Mouse (Mus musculus) heart, embryonic 13.5 days (tissue): Measurements from ENCODE around the gene Kif1c. TPM values are rescaled to one million over a fixed set of nuclear protein-coding genes. Genes with fewer than 3 reads are reported as not detected.

Source experiments
- ATAC-seq: fragments of 200-750 bp; cut with Nextera tagmentation; 2 replicates; pipeline ENCODE4 v1.8.0; 2017; ENCODE audit warnings: moderate TSS enrichment; ENCODE audit not compliant: insufficient number of reproducible peaks, low FRiP score, low TSS enrichment; ENCODE audit errors: extremely low read depth
- H3K27ac ChIP-seq: fragments of 300-500 bp; sonication (generic); replicated peaks from 2 replicates; pipeline ENCODE4 v1.5.1; 2015; ENCODE audit warnings: moderate library complexity, mild to moderate bottlenecking, inconsistent platforms
- H3K27me3 ChIP-seq: fragments of 300-500 bp; sonication (generic); replicated peaks from 2 replicates; pipeline ENCODE4 v1.6.1; 2015; ENCODE audit warnings: mild to moderate bottlenecking, inconsistent platforms
- H3K36me3 ChIP-seq: fragments of 300-500 bp; sonication (generic); 2 replicates; pipeline ENCODE4 v1.6.1; 2015; ENCODE audit warnings: mild to moderate bottlenecking, inconsistent platforms
- H3K4me1 ChIP-seq: fragments of 300-500 bp; sonication (generic); 2 replicates; pipeline ENCODE4 v1.6.1; 2015; ENCODE audit warnings: inconsistent platforms
- H3K4me2 ChIP-seq: fragments of 300-500 bp; sonication (generic); 2 replicates; pipeline ENCODE4 v1.6.1; 2015; ENCODE audit warnings: inconsistent platforms, mild to moderate bottlenecking, moderate library complexity
- H3K4me3 ChIP-seq: fragments of 300-500 bp; sonication (generic); 2 replicates; pipeline ENCODE4 v1.5.1; 2015; ENCODE audit warnings: moderate library complexity, mild to moderate bottlenecking, inconsistent platforms
- H3K9ac ChIP-seq: fragments of 300-500 bp; sonication (generic); 2 replicates; pipeline ENCODE4 v1.6.1; 2015; ENCODE audit warnings: inconsistent platforms, mild to moderate bottlenecking, moderate library complexity
- H3K9me3 ChIP-seq: fragments of 300-500 bp; sonication (generic); 2 replicates; pipeline ENCODE4 v1.6.1; 2016; ENCODE audit warnings: inconsistent platforms
- WGBS: fragments of 180-500 bp; shearing (Covaris S2); methylation state at CpG from one replicate; pipeline ENCODE4 v1.1.7; 2015; ENCODE audit warnings: mixed read lengths; 5-methylcytosine and 5-hydroxymethylcytosine counted together
- polyA plus RNA-seq: library from polyadenylated mRNA; unstranded; fragments of >200 nt; fragmentation: Nextera tagmentation; extraction: Ambion mirVana; gene quantifications from 2 replicates; pipeline ENCODE4 v1.2.1, GENCODE M21; 2015

The Kif1c gene
- polyA plus RNA-seq, 1 experiment from 2014 or later = 4.3 TPM

DNA sequence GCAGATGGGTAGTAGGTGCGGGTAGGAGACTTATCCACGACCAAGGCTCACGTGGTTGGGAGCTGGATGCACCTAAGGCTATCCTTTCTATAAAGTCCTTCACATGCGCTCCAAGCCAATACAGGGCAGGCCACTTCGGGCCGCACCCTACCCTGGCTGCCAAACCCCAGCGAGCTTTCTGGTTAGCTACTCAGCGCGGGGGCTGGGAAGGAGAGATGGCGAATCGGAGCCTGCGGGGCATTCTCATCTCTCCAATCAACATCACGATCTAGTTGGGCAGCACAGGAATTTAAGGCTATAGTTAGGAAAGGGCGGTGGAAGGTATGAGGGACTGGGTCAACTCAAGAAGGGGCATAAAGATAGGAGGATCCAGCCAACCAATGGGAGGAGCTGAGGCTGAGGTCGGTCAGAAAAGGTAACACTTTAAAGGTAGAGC, 32.0 kb upstream of the Kif1c start:
- WGBS = under 1% methylated on average over 15 of the region's 15 CpGs
- peak overlapping the region; percentile 91 for H3K4me2 ChIP-seq
- peak overlapping the region; percentile 98 for H3K27ac ChIP-seq
- no peaks in the 10 kb centered on the region for H3K9me3 ChIP-seq
- peaks cover 62% of the 10 kb centered on the region for H3K36me3 ChIP-seq
- peaks cover 50% of the 10 kb centered on the region for H3K4me1 ChIP-seq
- H3K9ac ChIP-seq = peak overlapping the region; percentile 86
- H3K27me3 ChIP-seq = no peaks in the 10 kb centered on the region
- ATAC-seq = peak; percentile 6; the same call in 1 of the 2 replicates
- H3K4me3 ChIP-seq = peak overlapping the region; percentile 75

GRCm38 (mm10) chr11:70668771-70669505, 31.4 kb upstream of the Kif1c start, which contains the start of gene Spag7:
Spag7 (minus strand) TSS chr11:70669416.
- Histone ChIP-seq H3K9me3 (no peaks in the 10 kb centered on the region), H3K36me3 (peaks cover 62% of the 10 kb centered on the region), H3K4me2 (peak within 1 kb of the TSS; percentile 91), H3K4me3 (peak within 1 kb of the TSS; percentile 75), H3K4me1 (peaks cover 49% of the 10 kb centered on the region), H3K27me3 (no peaks in the 10 kb centered on the region), H3K9ac (peak within 1 kb of the TSS; percentile 93), H3K27ac (peak within 1 kb of the TSS; percentile 98)
- WGBS = under 1% methylated on average over 44 of the region's 44 CpGs
- ATAC-seq = peak; percentile 91

DNA sequence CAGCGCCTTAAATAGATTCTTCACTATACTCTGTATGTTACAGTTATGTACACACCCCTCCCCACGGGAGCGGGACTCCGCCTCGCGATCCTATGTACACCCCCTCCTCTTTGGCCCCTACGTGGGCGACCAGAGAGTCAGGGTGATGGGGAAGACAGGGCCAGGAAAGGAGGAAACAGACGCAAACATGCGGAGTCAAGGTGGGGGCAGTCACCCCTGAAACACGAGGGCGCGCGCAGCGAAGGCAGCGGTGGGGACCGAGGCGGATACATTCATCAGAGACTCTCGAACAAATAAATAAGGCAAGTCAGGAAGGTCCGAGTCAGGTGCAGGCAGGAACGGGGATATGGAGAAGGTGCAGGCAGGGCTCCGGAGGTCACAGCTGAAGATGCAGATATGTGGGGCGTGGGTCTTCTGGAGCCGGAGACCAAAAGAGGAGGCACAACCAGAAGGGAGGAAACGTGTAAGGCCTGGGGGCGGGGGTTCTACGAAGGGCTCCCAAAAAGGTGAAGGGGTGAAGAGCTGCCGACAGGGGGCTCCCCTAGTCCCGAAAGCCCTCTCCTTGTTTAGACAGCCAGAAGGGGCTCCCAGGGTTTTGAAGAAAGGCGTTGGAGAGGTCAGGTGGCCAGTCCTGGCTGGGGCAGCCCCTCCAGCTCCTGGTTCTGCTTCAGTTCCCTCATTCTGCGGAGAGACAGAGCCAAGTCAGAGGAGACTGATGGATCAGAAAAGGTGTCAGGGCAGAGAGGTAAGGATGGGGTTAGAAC, 30.6 kb upstream of the Kif1c start:
- Histone ChIP-seq H3K36me3 (peaks cover 62% of the 10 kb centered on the region), H3K4me1 (peaks cover 43% of the 10 kb centered on the region), H3K4me2 (peak overlapping the region; percentile 91), H3K9ac (peak overlapping the region; percentile 93), H3K27me3 (no peaks in the 10 kb centered on the region), H3K4me3 (peak overlapping the region; percentile 75), H3K27ac (peak overlapping the region; percentile 98), H3K9me3 (no peaks in the 10 kb centered on the region)
- ATAC-seq = peak; percentile 11; the same call in 1 of the 2 replicates
- WGBS = under 1% methylated on average over 31 of the region's 31 CpGs

DNA sequence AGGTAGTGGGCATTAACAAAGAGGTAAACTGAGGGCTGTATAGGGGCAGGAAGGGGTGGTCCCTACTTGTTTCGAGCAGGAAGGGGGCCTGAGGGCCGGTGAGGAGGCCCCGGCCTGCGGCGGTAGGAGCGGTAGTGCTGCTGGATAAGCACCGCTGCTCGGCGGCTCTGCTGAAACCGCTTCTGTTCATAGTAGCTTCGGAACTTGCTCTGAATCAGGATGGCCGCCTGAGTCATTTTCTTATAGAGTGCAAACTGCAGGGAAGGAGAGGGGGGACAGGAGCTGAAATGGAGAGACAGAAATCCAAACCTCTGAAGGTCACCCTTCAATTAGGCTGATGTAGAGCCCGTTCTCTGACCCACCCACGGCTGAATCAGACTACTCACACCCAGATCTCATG, 29.9 kb upstream of the Kif1c start:
- Histone ChIP-seq H3K36me3 (peaks cover 62% of the 10 kb centered on the region), H3K27me3 (no peaks in the 10 kb centered on the region), H3K4me2 (peak overlapping the region; percentile 91), H3K4me1 (peaks cover 43% of the 10 kb centered on the region), H3K9ac (peak overlapping the region; percentile 93), H3K9me3 (no peaks in the 10 kb centered on the region), H3K4me3 (peak overlapping the region; percentile 75), H3K27ac (peak overlapping the region; percentile 98)
- WGBS = 39% methylated on average over 14 of the region's 14 CpGs
- ATAC-seq = no peak

- Histone ChIP-seq H3K27ac (peak overlapping the region; percentile 98; the same call in 1 of the 2 replicates), H3K4me1 (peaks cover 47% of the 10 kb centered on the region), H3K36me3 (peaks cover 63% of the 10 kb centered on the region), H3K4me2 (peak overlapping the region; percentile 91), H3K9ac (peak overlapping the region; percentile 93; the same call in 1 of the 2 replicates), H3K9me3 (no peaks in the 10 kb centered on the region), H3K27me3 (no peaks in the 10 kb centered on the region), H3K4me3 (peak overlapping the region; percentile 75)
- WGBS = 70% methylated on average over 16 of the region's 16 CpGs
- no peak for ATAC-seq
Measured at GRCm38 (mm10) chr11:70671333-70672047, 28.9 kb upstream of the Kif1c start.

GRCm38 (mm10) chr11:70674014-70674413, 26.3 kb upstream of the Kif1c start:
- Histone ChIP-seq H3K4me1 (peaks cover 28% of the 10 kb centered on the region), H3K27ac (no peak overlapping the region), H3K27me3 (no peaks in the 10 kb centered on the region), H3K36me3 (peaks cover 70% of the 10 kb centered on the region), H3K9me3 (no peaks in the 10 kb centered on the region), H3K9ac (peak overlapping the region; percentile 14; the same call in 1 of the 2 replicates), H3K4me2 (no peak overlapping the region), H3K4me3 (no peak overlapping the region)
- WGBS = 77% methylated on average over 6 of the region's 6 CpGs
- no peak for ATAC-seq

DNA sequence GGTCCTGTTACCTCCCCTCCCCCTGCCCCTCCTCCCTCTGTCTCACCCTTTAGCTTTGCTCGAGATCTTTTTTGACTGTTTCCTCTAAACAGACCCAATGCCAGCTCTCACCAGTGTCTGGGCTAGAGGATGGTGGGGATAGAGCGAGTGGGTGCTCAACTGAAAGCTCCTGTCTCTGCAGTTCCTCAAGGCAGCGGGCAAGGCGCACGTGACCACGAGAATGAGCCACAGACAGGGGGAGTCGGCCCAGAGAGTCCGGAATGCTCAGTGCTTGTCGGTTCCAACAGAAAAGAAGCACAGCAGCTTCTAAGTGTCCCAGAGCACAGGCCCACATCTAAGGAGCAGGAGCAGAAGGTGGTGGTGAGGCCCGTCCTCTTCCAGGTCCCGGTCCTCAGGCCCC, 25.8 kb upstream of the Kif1c start:
- H3K4me3 ChIP-seq = no peak overlapping the region
- peak overlapping the region; percentile 14; the same call in 1 of the 2 replicates for H3K9ac ChIP-seq
- 66% methylated on average over 11 of the region's 11 CpGs for WGBS
- H3K27ac ChIP-seq = no peak overlapping the region
- no peak overlapping the region for H3K4me2 ChIP-seq
- no peaks in the 10 kb centered on the region for H3K27me3 ChIP-seq
- peaks cover 75% of the 10 kb centered on the region for H3K36me3 ChIP-seq
- ATAC-seq = no peak
- peaks cover 28% of the 10 kb centered on the region for H3K4me1 ChIP-seq
- no peaks in the 10 kb centered on the region for H3K9me3 ChIP-seq

GRCm38 (mm10) chr11:70678092-70678491, 22.3 kb upstream of the Kif1c start:
- no peaks in the 10 kb centered on the region for H3K9me3 ChIP-seq
- H3K4me3 ChIP-seq = no peak overlapping the region
- no peak for ATAC-seq
- H3K4me2 ChIP-seq = no peak overlapping the region
- H3K36me3 ChIP-seq = peaks cover 87% of the 10 kb centered on the region
- H3K27ac ChIP-seq = no peak overlapping the region
- 74% methylated on average over 9 of the region's 9 CpGs for WGBS
- H3K4me1 ChIP-seq = peaks cover 12% of the 10 kb centered on the region
- no peak overlapping the region for H3K9ac ChIP-seq
- H3K27me3 ChIP-seq = no peaks in the 10 kb centered on the region

DNA sequence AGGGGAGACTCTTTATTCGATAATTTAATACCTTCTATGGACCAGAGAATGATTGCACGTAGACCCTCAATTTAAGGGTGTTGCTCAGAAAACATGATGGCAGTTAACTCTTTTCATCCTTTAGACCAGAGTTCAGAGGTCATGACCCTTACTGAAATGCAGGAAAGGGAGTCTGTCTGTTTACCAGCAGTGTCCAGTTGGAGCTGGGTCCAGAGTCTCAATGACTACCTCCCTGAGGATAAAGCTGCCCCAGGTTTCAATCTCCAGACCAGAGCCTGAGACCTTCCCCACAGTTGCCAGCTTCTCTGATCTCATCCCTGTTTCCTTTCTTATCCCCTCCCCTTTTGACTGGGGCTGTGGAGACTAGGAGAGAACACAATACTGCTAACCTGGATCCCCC, 21.8 kb upstream of the Kif1c start:
- H3K27me3 ChIP-seq = no peaks in the 10 kb centered on the region
- WGBS = 82% methylated on average over 2 of the region's 2 CpGs
- H3K9ac ChIP-seq = no peak overlapping the region
- H3K36me3 ChIP-seq = peaks cover 89% of the 10 kb centered on the region
- ATAC-seq = no peak
- no peak overlapping the region for H3K27ac ChIP-seq
- peaks cover 12% of the 10 kb centered on the region for H3K4me1 ChIP-seq
- H3K4me3 ChIP-seq = no peak overlapping the region
- no peaks in the 10 kb centered on the region for H3K9me3 ChIP-seq
- no peak overlapping the region for H3K4me2 ChIP-seq

DNA sequence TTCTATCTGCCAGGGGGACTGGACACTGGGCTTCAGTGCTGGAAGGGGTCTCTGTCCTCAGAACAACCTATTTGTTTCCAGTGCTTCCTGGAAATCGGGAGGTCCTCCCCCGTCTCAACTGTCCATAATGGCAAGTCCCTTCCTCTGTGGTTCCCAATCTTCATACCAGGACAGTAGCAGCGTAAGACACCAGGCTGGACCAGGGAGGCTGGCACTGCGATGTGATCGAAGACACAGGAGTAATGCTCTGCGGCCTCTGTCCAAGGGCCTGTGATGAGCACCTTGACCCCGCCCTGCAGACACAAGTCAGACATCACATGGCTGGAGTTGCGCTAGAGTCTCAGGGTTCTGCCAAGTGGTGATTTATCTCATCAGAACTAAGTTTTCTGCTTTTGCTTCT, 21.0 kb upstream of the Kif1c start:
- Histone ChIP-seq H3K9me3 (no peaks in the 10 kb centered on the region), H3K27me3 (no peaks in the 10 kb centered on the region), H3K36me3 (peaks cover 89% of the 10 kb centered on the region), H3K9ac (no peak overlapping the region), H3K27ac (no peak overlapping the region), H3K4me3 (no peak overlapping the region), H3K4me2 (no peak overlapping the region), H3K4me1 (peaks cover 12% of the 10 kb centered on the region)
- no peak for ATAC-seq
- 92% methylated on average over 8 of the region's 8 CpGs for WGBS

GRCm38 (mm10) chr11:70679894-70680293, 20.5 kb upstream of the Kif1c start:
- H3K9ac ChIP-seq = no peak overlapping the region
- peaks cover 89% of the 10 kb centered on the region for H3K36me3 ChIP-seq
- peaks cover 12% of the 10 kb centered on the region for H3K4me1 ChIP-seq
- WGBS = 88% methylated on average over 8 of the region's 8 CpGs
- H3K27me3 ChIP-seq = no peaks in the 10 kb centered on the region
- no peak overlapping the region for H3K27ac ChIP-seq
- H3K9me3 ChIP-seq = no peaks in the 10 kb centered on the region
- H3K4me3 ChIP-seq = no peak overlapping the region
- no peak overlapping the region for H3K4me2 ChIP-seq
- no peak for ATAC-seq
